Mouse (Mus musculus): ENCODE results near the gene Gpr161. TPM values are rescaled to one million over a fixed set of nuclear protein-coding genes. Genes with fewer than 3 reads are reported as not detected.
A peak's percentile ranks its signal among the peaks of the same experiment; 100 is the strongest.

Gpr161 gene
- polyA plus RNA-seq, 2 experiments = 1.8 to 9.4 TPM

DNA sequence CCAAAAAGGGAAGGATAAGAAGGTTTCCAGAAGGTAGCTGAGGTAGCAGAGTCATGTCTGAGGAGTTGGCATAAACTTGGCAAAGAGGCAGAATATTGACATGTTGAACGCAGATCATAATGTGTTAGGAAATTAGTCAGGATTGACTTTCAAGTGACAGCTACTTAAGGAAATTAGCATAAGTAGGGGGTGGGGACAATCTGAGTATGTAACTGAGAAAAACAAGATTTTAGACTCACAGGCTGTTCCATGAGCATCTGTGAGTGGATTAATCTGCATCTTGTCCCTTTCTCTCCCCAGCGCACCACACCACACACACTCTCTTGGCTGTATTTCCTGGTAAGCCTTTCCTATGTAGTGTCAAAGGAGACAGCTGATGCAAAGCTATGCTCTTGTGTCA lies 6.0 kb downstream of the Gpr161 start:
- H3K4me3 ChIP-seq (replicated peaks; ENCODE audit: low read length) = no peak overlapping the region
- DNase-seq (ENCODE audit: low spot score) = no peak
- WGBS = 96% methylated on average over 2 of the region's 2 CpGs
- H3K36me3 ChIP-seq (ENCODE audit: control insufficient read depth, insufficient read depth, low read length) = peaks cover 6% of the 10 kb centered on the region
- H3K27ac ChIP-seq (replicated peaks; ENCODE audit: low read depth, low read length) = no peak overlapping the region
- no peak overlapping the region for H3K9ac ChIP-seq (ENCODE audit: low read depth, low read length, severe bottlenecking)
- ATAC-seq (ENCODE audit: low FRiP score, low read depth) = no peak
- TF ChIP-seq POLR2A (IDR thresholded peaks at IDR 0.05; ENCODE audit: borderline replicate concordance, extremely low read depth, insufficient read depth, insufficient read length) = no peak
- H3K4me1 ChIP-seq (ENCODE audit: control insufficient read depth, insufficient read depth, low read length) = no peaks in the 10 kb centered on the region
- no peaks in the 10 kb centered on the region for H3K9me3 ChIP-seq (ENCODE audit: control insufficient read depth, low read length)
- no peak overlapping the region for H3K4me2 ChIP-seq (replicated peaks; ENCODE audit: low read depth, low read length, severe bottlenecking)
- H3K27me3 ChIP-seq (ENCODE audit: control insufficient read depth, insufficient read depth, low read length) = no peaks in the 10 kb centered on the region

DNA sequence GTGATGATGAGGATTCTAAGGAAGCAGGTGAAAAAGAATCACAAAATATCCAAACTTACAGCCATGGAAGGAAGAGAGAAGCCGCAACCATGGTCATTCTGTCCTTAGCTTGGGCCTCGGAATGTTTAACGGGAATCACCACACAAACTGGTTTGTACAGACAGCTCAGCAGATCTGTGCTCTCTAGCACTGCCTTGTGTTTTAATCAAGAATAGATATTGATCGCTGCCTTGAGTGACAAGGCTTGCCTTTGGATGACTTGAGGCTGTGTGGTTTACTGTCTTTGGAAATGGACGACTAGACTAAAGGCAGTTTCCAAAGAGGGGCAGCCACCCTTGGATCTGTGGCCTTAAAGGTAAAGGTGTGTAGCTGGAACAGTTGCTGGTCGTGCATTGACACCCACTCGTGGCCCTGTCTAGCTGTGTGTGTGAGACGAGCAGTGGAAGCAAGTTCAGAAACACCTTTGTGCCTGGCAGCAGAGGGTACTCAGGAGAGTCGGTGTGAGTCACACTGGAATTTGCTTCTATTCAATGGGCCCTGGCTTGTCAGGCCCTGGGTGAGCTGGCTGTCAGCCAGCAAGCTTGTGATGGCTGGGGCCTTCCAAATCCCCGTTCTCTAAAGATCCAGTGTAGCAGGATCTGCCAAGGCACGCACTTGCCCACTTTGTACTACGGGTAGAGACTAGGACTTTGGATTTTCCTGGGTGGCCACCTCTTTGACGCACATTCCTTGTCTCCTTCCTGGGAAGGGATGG lies 7.0 kb downstream of the Gpr161 start:
- peaks cover 12% of the 10 kb centered on the region for H3K36me3 ChIP-seq (ENCODE audit: control insufficient read depth, insufficient read depth, low read length)
- no peaks in the 10 kb centered on the region for H3K4me1 ChIP-seq (ENCODE audit: control insufficient read depth, insufficient read depth, low read length)
- H3K4me3 ChIP-seq (replicated peaks; ENCODE audit: low read length) = no peak overlapping the region
- no peaks in the 10 kb centered on the region for H3K27me3 ChIP-seq (ENCODE audit: control insufficient read depth, insufficient read depth, low read length)
- DNase-seq (ENCODE audit: low spot score) (peak; percentile 81), ATAC-seq (ENCODE audit: low FRiP score, low read depth) (no peak)
- H3K9me3 ChIP-seq (ENCODE audit: control insufficient read depth, low read length) = no peaks in the 10 kb centered on the region
- H3K27ac ChIP-seq (replicated peaks; ENCODE audit: low read depth, low read length) = no peak overlapping the region
- no peak for TF ChIP-seq POLR2A (IDR thresholded peaks at IDR 0.05; ENCODE audit: borderline replicate concordance, extremely low read depth, insufficient read depth, insufficient read length)
- H3K4me2 ChIP-seq (replicated peaks; ENCODE audit: low read depth, low read length, severe bottlenecking) = no peak overlapping the region
- 71% methylated on average over 13 of the region's 13 CpGs for WGBS
- H3K9ac ChIP-seq (ENCODE audit: low read depth, low read length, severe bottlenecking) = no peak overlapping the region

DNA sequence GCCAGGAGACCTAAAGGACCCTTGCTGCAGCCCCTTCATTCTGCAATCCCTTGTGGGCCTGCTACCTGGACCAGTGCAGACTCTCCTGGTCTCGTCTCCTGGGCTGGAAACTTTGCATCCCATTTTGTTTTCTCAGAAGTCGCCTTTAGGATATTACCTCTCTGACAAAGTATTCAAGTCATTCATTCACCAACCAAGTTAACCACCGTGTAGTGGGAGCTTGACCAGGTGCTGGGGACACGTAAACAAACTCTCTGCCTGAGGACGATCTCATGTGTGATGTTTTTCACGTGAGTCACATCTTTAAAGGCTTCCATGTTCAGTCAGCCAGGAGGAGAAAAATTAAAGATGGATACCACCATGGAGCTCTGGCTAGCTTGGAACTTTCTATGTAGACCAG lies 7.6 kb downstream of the Gpr161 start:
- ATAC-seq (ENCODE audit: low FRiP score, low read depth) = no peak
- H3K4me1 ChIP-seq (ENCODE audit: control insufficient read depth, insufficient read depth, low read length) = no peaks in the 10 kb centered on the region
- no peak for DNase-seq (ENCODE audit: low spot score)
- no peaks in the 10 kb centered on the region for H3K9me3 ChIP-seq (ENCODE audit: control insufficient read depth, low read length)
- no peak overlapping the region for H3K4me2 ChIP-seq (replicated peaks; ENCODE audit: low read depth, low read length, severe bottlenecking)
- H3K9ac ChIP-seq (ENCODE audit: low read depth, low read length, severe bottlenecking) = no peak overlapping the region
- WGBS = 69% methylated on average over 6 of the region's 6 CpGs
- H3K36me3 ChIP-seq (ENCODE audit: control insufficient read depth, insufficient read depth, low read length) = peaks cover 18% of the 10 kb centered on the region
- H3K4me3 ChIP-seq (replicated peaks; ENCODE audit: low read length) = no peak overlapping the region
- H3K27ac ChIP-seq (replicated peaks; ENCODE audit: low read depth, low read length) = no peak overlapping the region
- H3K27me3 ChIP-seq (ENCODE audit: control insufficient read depth, insufficient read depth, low read length) = no peaks in the 10 kb centered on the region
- TF ChIP-seq POLR2A (IDR thresholded peaks at IDR 0.05; ENCODE audit: borderline replicate concordance, extremely low read depth, insufficient read depth, insufficient read length) = no peak

DNA sequence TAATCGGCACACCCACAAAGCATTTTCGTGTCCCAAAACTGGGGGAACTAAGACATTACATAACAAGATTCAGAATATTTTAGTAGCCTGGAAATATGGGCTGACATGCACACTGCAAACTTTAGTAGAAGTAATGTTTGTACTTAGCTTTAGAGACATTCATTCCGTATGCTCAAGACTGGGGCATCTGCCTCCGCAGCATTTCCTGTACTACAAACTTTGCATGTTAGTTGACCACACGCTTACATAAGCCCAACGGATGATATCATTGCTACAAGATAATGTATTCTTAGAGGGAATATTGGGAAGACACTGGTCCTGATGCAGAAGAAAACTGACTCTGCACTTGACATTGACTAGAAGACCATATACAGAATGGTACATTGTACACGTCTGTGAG lies 8.8 kb downstream of the Gpr161 start:
- Histone ChIP-seq H3K9ac (ENCODE audit: low read depth, low read length, severe bottlenecking) (no peak overlapping the region), H3K27ac (replicated peaks; ENCODE audit: low read depth, low read length) (no peak overlapping the region), H3K4me3 (replicated peaks; ENCODE audit: low read length) (no peak overlapping the region), H3K4me2 (replicated peaks; ENCODE audit: low read depth, low read length, severe bottlenecking) (no peak overlapping the region), H3K9me3 (ENCODE audit: control insufficient read depth, low read length) (no peaks in the 10 kb centered on the region), H3K36me3 (ENCODE audit: control insufficient read depth, insufficient read depth, low read length) (peaks cover 20% of the 10 kb centered on the region), H3K27me3 (ENCODE audit: control insufficient read depth, insufficient read depth, low read length) (no peaks in the 10 kb centered on the region), H3K4me1 (ENCODE audit: control insufficient read depth, insufficient read depth, low read length) (no peaks in the 10 kb centered on the region)
- TF ChIP-seq POLR2A (IDR thresholded peaks at IDR 0.05; ENCODE audit: borderline replicate concordance, extremely low read depth, insufficient read depth, insufficient read length) = no peak
- ATAC-seq (ENCODE audit: low FRiP score, low read depth) (no peak), DNase-seq (ENCODE audit: low spot score) (no peak)
- 92% methylated on average over 7 of the region's 7 CpGs for WGBS

DNA sequence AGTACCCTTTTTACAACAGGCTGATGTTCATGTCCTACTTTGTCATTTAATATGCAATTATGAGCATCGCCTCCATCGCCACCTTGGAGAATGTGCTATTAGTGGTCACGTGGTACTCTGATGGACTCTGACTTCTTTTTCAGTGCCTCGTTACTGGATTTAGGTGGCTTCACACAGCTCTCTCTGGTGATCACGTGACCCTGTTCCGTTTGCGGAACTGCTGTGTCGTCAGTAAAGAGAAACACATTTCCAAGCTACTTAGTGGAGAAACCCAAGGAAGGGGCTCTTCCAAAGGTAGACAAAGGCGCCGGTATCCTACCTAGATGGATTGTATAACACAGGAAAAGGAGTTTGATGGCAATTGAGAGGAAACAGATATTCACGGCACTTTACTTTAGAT lies 12.6 kb downstream of the Gpr161 start:
- 72% methylated on average over 11 of the region's 11 CpGs for WGBS

More for the DNA sequence above, 12.6 kb downstream of the Gpr161 start:
- Histone ChIP-seq H3K4me1 (ENCODE audit: control insufficient read depth, insufficient read depth, low read length) (no peaks in the 10 kb centered on the region), H3K4me3 (replicated peaks; ENCODE audit: low read length) (no peak overlapping the region), H3K9ac (ENCODE audit: low read depth, low read length, severe bottlenecking) (no peak overlapping the region), H3K27me3 (ENCODE audit: control insufficient read depth, insufficient read depth, low read length) (no peaks in the 10 kb centered on the region), H3K36me3 (ENCODE audit: control insufficient read depth, insufficient read depth, low read length) (peaks cover 46% of the 10 kb centered on the region), H3K27ac (replicated peaks; ENCODE audit: low read depth, low read length) (no peak overlapping the region), H3K9me3 (ENCODE audit: control insufficient read depth, low read length) (no peaks in the 10 kb centered on the region), H3K4me2 (replicated peaks; ENCODE audit: low read depth, low read length, severe bottlenecking) (no peak overlapping the region)
- DNase-seq (ENCODE audit: low spot score) (no peak), ATAC-seq (ENCODE audit: low FRiP score, low read depth) (no peak)
- TF ChIP-seq POLR2A (IDR thresholded peaks at IDR 0.05; ENCODE audit: borderline replicate concordance, extremely low read depth, insufficient read depth, insufficient read length) = no peak
